Mouse (Mus musculus): ENCODE measurements around the gene Spata32. TPM values are rescaled to one million over a fixed set of nuclear protein-coding genes. Genes with fewer than 3 reads are reported as not detected.

Gene Spata32
- 0.25 and 0.27 TPM in 2 replicates for polyA plus RNA-seq (2014; fragmentation: Nextera tagmentation; extraction: Ambion mirVana)

- peaks cover 28% of the 10 kb centered on the region for H3K36me3 ChIP-seq (ENCODE audit: control insufficient read depth, insufficient read depth, low read length)
- H3K9ac ChIP-seq (replicated peaks; ENCODE audit: low read length): peak within 1 kb of the TSS; percentile 69
- H3K4me3 ChIP-seq (replicated peaks; ENCODE audit: low read depth, low read length): peak within 1 kb of the TSS; percentile 50
- ATAC-seq (ENCODE audit: low FRiP score, low TSS enrichment): peak; percentile 78
- 0 out of 2 replicates have a peak, but pooled peaks cover 8% of the 10 kb centered on the region for H3K4me1 ChIP-seq (ENCODE audit: control insufficient read depth, insufficient read depth, low read length)
- DNase-seq: peak; percentile 88
- H3K4me2 ChIP-seq (ENCODE audit: low read length): peak within 1 kb of the TSS; percentile 99
- no peaks in the 10 kb centered on the region for H3K9me3 ChIP-seq (ENCODE audit: control insufficient read depth, low read length)
- H3K27ac ChIP-seq (replicated peaks; ENCODE audit: low read depth, low read length): peak within 1 kb of the TSS; percentile 79
- WGBS: under 1% methylated on average over 45 of the region's 45 CpGs
- peaks cover 4% of the 10 kb centered on the region for H3K27me3 ChIP-seq (ENCODE audit: control insufficient read depth, insufficient read depth, low read length)
These were observed at the start of gene Spata32 for GRCm38 (mm10) chr11:103217790-103218516. Gene Spata32 (minus strand): TSS chr11:103218432.

GRCm38 (mm10) chr11:103267346-103268219, 49.4 kb upstream of the Spata32 start, which contains the start of gene Map3k14:
Gene Map3k14 (minus strand): TSS chr11:103267472.
- Histone ChIP-seq H3K27ac (replicated peaks; ENCODE audit: low read depth, low read length) (peak within 1 kb of the TSS; percentile 86), H3K4me1 (ENCODE audit: control insufficient read depth, insufficient read depth, low read length) (peaks cover 41% of the 10 kb centered on the region), H3K9me3 (ENCODE audit: control insufficient read depth, low read length) (no peaks in the 10 kb centered on the region), H3K36me3 (ENCODE audit: control insufficient read depth, insufficient read depth, low read length) (no peaks in the 10 kb centered on the region), H3K9ac (replicated peaks; ENCODE audit: low read length) (peak within 1 kb of the TSS; percentile 67), H3K4me2 (ENCODE audit: low read length) (peak within 1 kb of the TSS; percentile 78), H3K27me3 (ENCODE audit: control insufficient read depth, insufficient read depth, low read length) (no peaks in the 10 kb centered on the region), H3K4me3 (replicated peaks; ENCODE audit: low read depth, low read length) (peak within 1 kb of the TSS; percentile 62)
- DNase-seq (peak; percentile 98), ATAC-seq (ENCODE audit: low FRiP score, low TSS enrichment) (peak; percentile 98)
- under 1% methylated on average over 54 of the region's 55 CpGs for WGBS

DNA sequence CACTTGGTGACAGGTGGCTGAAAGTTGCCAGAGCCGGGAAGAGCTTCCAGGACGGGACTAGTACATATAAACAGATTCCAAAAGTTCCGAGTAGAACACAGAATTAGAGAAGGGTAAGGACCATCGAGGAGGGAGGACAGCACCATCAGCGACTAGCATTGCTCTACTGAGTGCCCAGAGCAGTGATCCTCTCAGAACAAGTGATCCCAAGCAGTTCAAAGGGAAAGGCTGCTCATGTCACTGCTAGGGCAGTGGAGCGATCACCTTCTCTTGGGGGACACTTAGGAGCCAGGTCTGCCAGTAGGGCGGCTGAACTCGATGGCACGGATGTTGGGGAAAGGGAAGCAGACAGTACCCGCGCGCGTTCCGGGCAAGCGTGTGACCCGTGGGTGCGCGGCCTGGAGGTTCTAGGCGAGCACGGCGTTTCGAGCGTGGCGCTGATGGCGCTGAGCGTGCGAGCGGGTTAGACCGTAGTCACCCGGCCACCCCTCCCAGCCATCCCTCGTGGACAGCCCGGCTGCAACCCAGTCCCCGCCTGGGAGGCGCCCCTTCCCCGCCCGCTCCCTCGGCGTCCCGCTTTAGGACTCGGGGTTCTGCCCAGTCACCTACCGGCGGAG, 48.6 kb upstream of the Spata32 start:
- no peaks in the 10 kb centered on the region for H3K27me3 ChIP-seq (ENCODE audit: control insufficient read depth, insufficient read depth, low read length)
- H3K9me3 ChIP-seq (ENCODE audit: control insufficient read depth, low read length): no peaks in the 10 kb centered on the region
- peak overlapping the region; percentile 86 for H3K27ac ChIP-seq (replicated peaks; ENCODE audit: low read depth, low read length)
- H3K9ac ChIP-seq (replicated peaks; ENCODE audit: low read length): peak overlapping the region; percentile 67
- no peaks in the 10 kb centered on the region for H3K36me3 ChIP-seq (ENCODE audit: control insufficient read depth, insufficient read depth, low read length)
- under 1% methylated on average over 40 of the region's 42 CpGs for WGBS
- DNase-seq (no peak), ATAC-seq (ENCODE audit: low FRiP score, low TSS enrichment) (peak; percentile 74)
- peak overlapping the region; percentile 78 for H3K4me2 ChIP-seq (ENCODE audit: low read length)
- H3K4me1 ChIP-seq (ENCODE audit: control insufficient read depth, insufficient read depth, low read length): peaks cover 42% of the 10 kb centered on the region
- H3K4me3 ChIP-seq (replicated peaks; ENCODE audit: low read depth, low read length): peak overlapping the region; percentile 62

DNA sequence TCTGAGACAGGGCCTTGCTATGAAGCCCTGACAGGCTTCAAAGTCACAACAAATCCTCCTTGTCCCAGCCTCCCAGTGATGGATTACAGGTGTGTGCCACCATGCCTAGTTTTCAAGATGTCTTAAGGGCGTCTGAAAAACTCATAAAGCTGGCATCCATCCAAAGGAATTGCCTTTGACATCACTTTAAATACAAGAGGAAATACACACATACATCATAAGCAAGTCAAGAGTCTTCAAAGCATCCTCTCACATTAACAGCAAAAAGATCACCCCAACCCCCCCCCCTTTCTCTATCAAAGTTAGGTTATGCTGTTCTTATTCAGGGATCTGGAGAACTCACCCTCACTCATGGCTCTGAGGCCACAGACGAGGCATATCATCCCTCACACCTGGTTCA, 47.6 kb upstream of the Spata32 start:
- ATAC-seq (ENCODE audit: low FRiP score, low TSS enrichment) (no peak), DNase-seq (no peak)
- 46% methylated on average over 2 of the region's 2 CpGs for WGBS
- Histone ChIP-seq H3K4me1 (ENCODE audit: control insufficient read depth, insufficient read depth, low read length) (peaks cover 42% of the 10 kb centered on the region), H3K4me3 (replicated peaks; ENCODE audit: low read depth, low read length) (no peak overlapping the region), H3K4me2 (ENCODE audit: low read length) (peak overlapping the region; percentile 78), H3K36me3 (ENCODE audit: control insufficient read depth, insufficient read depth, low read length) (no peaks in the 10 kb centered on the region), H3K27me3 (ENCODE audit: control insufficient read depth, insufficient read depth, low read length) (no peaks in the 10 kb centered on the region), H3K9ac (replicated peaks; ENCODE audit: low read length) (no peak overlapping the region), H3K27ac (replicated peaks; ENCODE audit: low read depth, low read length) (no peak overlapping the region), H3K9me3 (ENCODE audit: control insufficient read depth, low read length) (no peaks in the 10 kb centered on the region)

DNA sequence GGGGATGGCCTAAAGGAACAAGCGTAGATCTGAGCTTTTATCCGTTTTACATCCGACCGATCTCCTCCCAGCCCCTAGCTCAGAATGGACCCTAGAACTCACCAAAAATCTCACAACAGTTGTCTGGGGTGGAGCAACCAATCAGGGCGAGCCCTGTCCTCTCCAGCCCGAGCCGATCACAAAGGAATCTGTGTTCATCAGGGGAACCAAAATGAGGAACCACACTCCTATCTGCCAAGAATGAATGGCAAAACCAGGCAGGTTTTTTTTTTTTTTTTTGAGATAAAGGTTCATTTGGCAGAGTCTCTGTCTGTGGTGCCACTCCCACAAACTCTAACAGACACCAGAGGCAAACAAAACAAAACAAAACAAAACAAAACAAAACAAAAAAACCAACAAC, 47.0 kb upstream of the Spata32 start:
- WGBS: 18% methylated on average over 7 of the region's 7 CpGs
- Histone ChIP-seq H3K4me3 (replicated peaks; ENCODE audit: low read depth, low read length) (no peak overlapping the region), H3K9me3 (ENCODE audit: control insufficient read depth, low read length) (no peaks in the 10 kb centered on the region), H3K27ac (replicated peaks; ENCODE audit: low read depth, low read length) (no peak overlapping the region), H3K27me3 (ENCODE audit: control insufficient read depth, insufficient read depth, low read length) (no peaks in the 10 kb centered on the region), H3K9ac (replicated peaks; ENCODE audit: low read length) (no peak overlapping the region), H3K4me2 (ENCODE audit: low read length) (peak overlapping the region; percentile 78), H3K36me3 (ENCODE audit: control insufficient read depth, insufficient read depth, low read length) (no peaks in the 10 kb centered on the region), H3K4me1 (ENCODE audit: control insufficient read depth, insufficient read depth, low read length) (peaks cover 42% of the 10 kb centered on the region)
- DNase-seq: no peak
- no peak for ATAC-seq (ENCODE audit: low FRiP score, low TSS enrichment)

DNA sequence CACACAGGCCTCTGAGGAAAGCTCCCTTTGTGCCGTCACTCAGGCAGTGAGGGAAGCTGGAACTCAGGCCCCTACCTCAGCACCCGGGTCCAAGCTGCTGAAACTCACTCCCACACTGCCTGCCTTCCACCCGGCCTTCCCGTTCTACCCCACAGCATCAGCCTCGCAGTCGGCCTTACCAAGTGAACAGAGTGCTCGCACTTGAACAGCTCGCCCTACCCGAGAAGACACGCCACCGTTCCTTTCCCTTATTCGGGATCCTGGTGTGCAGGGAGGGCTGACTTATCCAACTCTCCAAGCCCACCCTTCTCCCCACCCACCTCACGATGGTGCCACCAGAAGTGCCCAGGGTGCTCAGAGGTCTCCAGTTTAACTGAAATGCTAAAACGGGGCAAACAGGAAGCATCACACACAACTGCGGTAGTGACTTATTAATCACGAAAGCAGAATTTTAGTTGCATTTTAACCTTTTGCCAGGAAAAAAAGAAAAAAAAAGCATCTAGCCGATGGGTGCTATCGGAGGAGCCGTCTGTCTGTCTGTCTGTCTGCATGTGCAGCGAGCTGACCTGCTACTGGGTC, 46.3 kb upstream of the Spata32 start:
- Histone ChIP-seq H3K9me3 (ENCODE audit: control insufficient read depth, low read length) (no peaks in the 10 kb centered on the region), H3K4me3 (replicated peaks; ENCODE audit: low read depth, low read length) (no peak overlapping the region), H3K4me1 (ENCODE audit: control insufficient read depth, insufficient read depth, low read length) (peaks cover 42% of the 10 kb centered on the region), H3K36me3 (ENCODE audit: control insufficient read depth, insufficient read depth, low read length) (no peaks in the 10 kb centered on the region), H3K27ac (replicated peaks; ENCODE audit: low read depth, low read length) (peak overlapping the region; percentile 63), H3K9ac (replicated peaks; ENCODE audit: low read length) (peak overlapping the region; percentile 26), H3K4me2 (ENCODE audit: low read length) (peak overlapping the region; percentile 78), H3K27me3 (ENCODE audit: control insufficient read depth, insufficient read depth, low read length) (no peaks in the 10 kb centered on the region)
- 45% methylated on average over 20 of the region's 20 CpGs for WGBS
- ATAC-seq (ENCODE audit: low FRiP score, low TSS enrichment) (no peak), DNase-seq (peak; percentile 49)

DNA sequence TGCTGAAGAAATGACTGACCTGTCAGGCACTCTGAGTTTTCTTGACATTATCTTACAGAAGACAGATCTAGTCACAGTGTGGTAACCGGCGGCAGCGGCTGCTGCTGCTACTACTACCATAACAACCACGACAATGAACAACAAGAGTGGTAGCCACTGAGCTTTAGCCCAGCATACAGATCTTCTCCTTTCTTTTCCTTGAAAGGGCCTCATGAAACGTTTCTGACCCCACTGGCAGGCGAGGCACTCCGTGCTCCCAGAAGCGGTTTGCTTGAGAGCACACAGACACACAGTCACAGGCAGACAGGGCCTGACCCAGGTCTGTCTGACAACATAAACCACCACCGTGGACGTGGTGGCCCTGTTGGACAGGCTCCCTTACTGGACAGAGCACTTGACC, 45.3 kb upstream of the Spata32 start:
- Histone ChIP-seq H3K9ac (replicated peaks; ENCODE audit: low read length) (0 out of 2 replicates have a peak overlapping the region, but pooled peaks have one; percentile 10), H3K36me3 (ENCODE audit: control insufficient read depth, insufficient read depth, low read length) (no peaks in the 10 kb centered on the region), H3K4me1 (ENCODE audit: control insufficient read depth, insufficient read depth, low read length) (peaks cover 41% of the 10 kb centered on the region), H3K4me3 (replicated peaks; ENCODE audit: low read depth, low read length) (no peak overlapping the region), H3K4me2 (ENCODE audit: low read length) (peak overlapping the region; percentile 78), H3K27me3 (ENCODE audit: control insufficient read depth, insufficient read depth, low read length) (no peaks in the 10 kb centered on the region), H3K9me3 (ENCODE audit: control insufficient read depth, low read length) (no peaks in the 10 kb centered on the region), H3K27ac (replicated peaks; ENCODE audit: low read depth, low read length) (peak overlapping the region; percentile 55; the same call in 1 of the 2 replicates)
- ATAC-seq (ENCODE audit: low FRiP score, low TSS enrichment) (no peak), DNase-seq (peak; percentile 31)
- WGBS: 9% methylated on average over 10 of the region's 10 CpGs

Measured in midbrain, embryonic 14.5 days (tissue).